Mouse (Mus musculus): ENCODE measurements around the gene Ncln.
"Not testable (repeated sequence)": the region's sequence is repeated elsewhere in the genome, so short reads cannot be mapped to it uniquely, and the experiment has no call there.

GRCm38 (mm10) chr10:81445516-81445915 lies 50.7 kb downstream of the Ncln start:
- not testable (repeated sequence) for TF ChIP-seq CTCF (conservative IDR thresholded peaks at IDR 0.05; ENCODE audit: low read length); POU5F1 (IDR thresholded peaks at IDR 0.05; ENCODE audit: borderline replicate concordance, low read length); NANOG (IDR thresholded peaks at IDR 0.05; ENCODE audit: borderline replicate concordance, low read length)

Measured in E14TG2a.4 (cell line).